Comparison of ENCODE assay signal across 15 mouse cellular contexts in genomic region chr17:29455411-29456120, GRCm38 (mm10). TPM values are rescaled to one million over a fixed set of nuclear protein-coding genes. Genes with fewer than 3 reads are reported as not detected.
DNase-seq lines count a peak whose midpoint lies in the region; ATAC-seq and TF ChIP-seq lines count a peak whose summit lies in the region.
"Had no signal": no experiment of that assay in that cellular context is flagged by ENCODE, and none has a peak within 500 bp of the region (broad histone marks: within the 10 kb centered on the region; RNA-seq: fewer than 3 reads in every experiment).

No protein-coding gene starts in this region.

- DNase-seq in hindbrain, embryonic 10.5 days (ENCODE audit: low spot score), result no peak
- DNase-seq in hindbrain, embryonic 11.5 days (ENCODE audit: low spot score), result no peak
- DNase-seq in NIH3T3 (ENCODE audit: low read depth), result peak; percentile 60
- no peak for DNase-seq in right cerebral cortex, postnatal 25 days
- no peak for DNase-seq in thymus, adult 2 months
- DNase-seq: retina, postnatal 1 day had no signal

- WGBS in hindbrain, embryonic 10.5 days, result 84% methylated on average over 9 of the region's 9 CpGs
- 89% methylated on average over 9 of the region's 9 CpGs for WGBS in hindbrain, embryonic 11.5 days
- 52% methylated on average over 9 of the region's 9 CpGs for WGBS in heart, embryonic 13.5 days
- 92% methylated on average over 9 of the region's 9 CpGs for WGBS in thymus, adult 2 months

- H3K4me1 ChIP-seq in hindbrain, embryonic 10.5 days (replicated peaks), result peaks cover 60% of the 10 kb centered on the region
- peaks cover 18% of the 10 kb centered on the region for H3K4me1 ChIP-seq in hindbrain, embryonic 11.5 days (replicated peaks; ENCODE audit: control insufficient read depth, insufficient read depth, low read length)
- peaks cover 5% of the 10 kb centered on the region for H3K4me1 ChIP-seq in ES-Bruce4 (ENCODE audit: control insufficient read depth, insufficient read depth, low read length)
- peaks cover 71% of the 10 kb centered on the region for H3K4me1 ChIP-seq in heart, embryonic 13.5 days
- H3K4me1 ChIP-seq in thymus, adult 2 months (replicated peaks; ENCODE audit: control insufficient read depth, insufficient read depth, low read length), result peaks cover 6% of the 10 kb centered on the region

- H3K4me2 ChIP-seq in hindbrain, embryonic 11.5 days (replicated peaks; ENCODE audit: low read depth, low read length), result no peak overlapping the region
- H3K4me2 ChIP-seq in heart, embryonic 13.5 days, result no peak overlapping the region
- H3K4me2 ChIP-seq: embryonic facial prominence, embryonic 12.5 days; hindbrain, embryonic 15.5 days; limb, embryonic 15.5 days; midbrain, embryonic 11.5 days had no signal

- no peaks in the 10 kb centered on the region for H3K27me3 ChIP-seq in hindbrain, embryonic 10.5 days (ENCODE audit: insufficient read depth, poor library complexity, severe bottlenecking)
- no peaks in the 10 kb centered on the region for H3K27me3 ChIP-seq in hindbrain, embryonic 11.5 days (ENCODE audit: control insufficient read depth, insufficient read depth, low read length)
- no peaks in the 10 kb centered on the region for H3K27me3 ChIP-seq in ES-Bruce4 (ENCODE audit: control insufficient read depth, insufficient read depth, low read length, poor library complexity, severe bottlenecking)
- no peaks in the 10 kb centered on the region for H3K27me3 ChIP-seq in heart, embryonic 13.5 days (replicated peaks)
- no peaks in the 10 kb centered on the region for H3K27me3 ChIP-seq in thymus, adult 2 months (ENCODE audit: control insufficient read depth, insufficient read depth, low read length)
- H3K27me3 ChIP-seq: embryonic facial prominence, embryonic 12.5 days; hindbrain, embryonic 15.5 days; limb, embryonic 15.5 days had no signal

- TF ChIP-seq CTCF in ES-Bruce4 (IDR thresholded peaks at IDR 0.05; ENCODE audit: low read depth, low read length), result no peak
- TF ChIP-seq CTCF in thymus, adult 2 months (IDR thresholded peaks at IDR 0.05; ENCODE audit: borderline replicate concordance, control insufficient read depth, extremely low read depth, insufficient read depth, low read length, poor library complexity), result no peak

- peaks cover 10% of the 10 kb centered on the region for H3K9me3 ChIP-seq in hindbrain, embryonic 10.5 days
- H3K9me3 ChIP-seq in hindbrain, embryonic 11.5 days (ENCODE audit: control insufficient read depth, low read length), result no peaks in the 10 kb centered on the region; the same call in 1 of the 2 replicates
- H3K9me3 ChIP-seq in ES-Bruce4 (replicated peaks; ENCODE audit: control insufficient read depth, insufficient read depth, low read length, poor library complexity, severe bottlenecking), result no peaks in the 10 kb centered on the region
- H3K9me3 ChIP-seq in heart, embryonic 13.5 days, result no peaks in the 10 kb centered on the region
- H3K9me3 ChIP-seq: hindbrain, embryonic 15.5 days; limb, embryonic 15.5 days had no signal

- no peak overlapping the region for H3K9ac ChIP-seq in hindbrain, embryonic 11.5 days (ENCODE audit: low read depth, low read length)
- peak overlapping the region; percentile 3; the same call in 1 of the 2 replicates for H3K9ac ChIP-seq in ES-Bruce4 (ENCODE audit: low read depth, poor library complexity, severe bottlenecking)
- H3K9ac ChIP-seq in heart, embryonic 13.5 days, result peak overlapping the region; percentile 28; the same call in 1 of the 2 replicates
- H3K9ac ChIP-seq: embryonic facial prominence, embryonic 12.5 days; hindbrain, embryonic 15.5 days; limb, embryonic 15.5 days had no signal

- no peak for TF ChIP-seq EP300 in ES-Bruce4 (IDR thresholded peaks at IDR 0.05; ENCODE audit: insufficient read depth, low read depth, low read length)

- no peak for TF ChIP-seq POLR2A in ES-Bruce4 (IDR thresholded peaks at IDR 0.05; ENCODE audit: insufficient read depth, low read length)
- no peak for TF ChIP-seq POLR2A in thymus, adult 2 months (IDR thresholded peaks at IDR 0.05; ENCODE audit: control insufficient read depth, extremely low read depth, insufficient read depth, low read length, poor library complexity)

- H3K36me3 ChIP-seq in hindbrain, embryonic 10.5 days, result no peaks in the 10 kb centered on the region
- H3K36me3 ChIP-seq in hindbrain, embryonic 11.5 days (ENCODE audit: control insufficient read depth, insufficient read depth, low read length), result no peaks in the 10 kb centered on the region
- H3K36me3 ChIP-seq in ES-Bruce4 (ENCODE audit: control insufficient read depth, insufficient read depth, low read length, poor library complexity, severe bottlenecking), result no peaks in the 10 kb centered on the region
- H3K36me3 ChIP-seq in heart, embryonic 13.5 days, result no peaks in the 10 kb centered on the region
- no peaks in the 10 kb centered on the region for H3K36me3 ChIP-seq in thymus, adult 2 months (ENCODE audit: control insufficient read depth, insufficient read depth, low read length)
- H3K36me3 ChIP-seq: embryonic facial prominence, embryonic 12.5 days; hindbrain, embryonic 15.5 days; limb, embryonic 15.5 days had no signal

- H3K27ac ChIP-seq in hindbrain, embryonic 10.5 days, result 0 out of 2 replicates have a peak overlapping the region, but pooled peaks have one; percentile 4
- H3K27ac ChIP-seq in hindbrain, embryonic 11.5 days (ENCODE audit: low read depth, low read length), result no peak overlapping the region
- H3K27ac ChIP-seq in ES-Bruce4 (ENCODE audit: insufficient read depth, low read length), result peak overlapping the region; percentile 34; the same call in 1 of the 2 replicates
- peak overlapping the region; percentile 97 for H3K27ac ChIP-seq in heart, embryonic 13.5 days (replicated peaks)
- H3K27ac ChIP-seq in thymus, adult 2 months (ENCODE audit: control insufficient read depth, insufficient read depth, low read length), result no peak overlapping the region
- H3K27ac ChIP-seq: embryonic facial prominence, embryonic 12.5 days; hindbrain, embryonic 15.5 days; kidney, postnatal 0 days; limb, embryonic 15.5 days had no signal

- ATAC-seq in hindbrain, embryonic 11.5 days (ENCODE audit: low FRiP score), result no peak
- no peak for ATAC-seq in heart, embryonic 13.5 days (ENCODE audit: extremely low read depth, insufficient number of reproducible peaks, low FRiP score, low TSS enrichment)
- ATAC-seq: activated CD4-positive, CD25-positive, alpha-beta regulatory T cell, adult 4 months; forebrain, embryonic 16.5 days had no signal

- H3K4me3 ChIP-seq in hindbrain, embryonic 10.5 days, result no peak overlapping the region
- no peak overlapping the region for H3K4me3 ChIP-seq in hindbrain, embryonic 11.5 days (ENCODE audit: low read depth, low read length)
- peak overlapping the region; percentile 15; the same call in 1 of the 2 replicates for H3K4me3 ChIP-seq in ES-Bruce4 (ENCODE audit: low read depth, low read length)
- H3K4me3 ChIP-seq in heart, embryonic 13.5 days, result no peak overlapping the region
- H3K4me3 ChIP-seq in thymus, adult 2 months (ENCODE audit: control insufficient read depth, insufficient read depth, low read length), result no peak overlapping the region
- H3K4me3 ChIP-seq: embryonic facial prominence, embryonic 12.5 days; hindbrain, embryonic 15.5 days; limb, embryonic 15.5 days had no signal

RNA-seq across cellular contexts. Expression of gene Pim1, which starts 35.0 kb away (rescaled TPM):
- 25.0 and 30.5 TPM in 2 replicates for polyA plus RNA-seq in hindbrain, embryonic 10.5 days (2016; fragmentation: Nextera tagmentation; extraction: Ambion mirVana)
- 16.8 and 18.1 TPM in 2 replicates for polyA plus RNA-seq in hindbrain, embryonic 11.5 days (2014; fragmentation: Nextera tagmentation; extraction: Ambion mirVana)
- 348 and 350 TPM in 2 replicates for polyA plus RNA-seq in ES-Bruce4 (2011; ENCODE audit: insufficient read depth, insufficient read length, low read depth, missing spikeins)
- polyA plus RNA-seq in heart, embryonic 13.5 days (2015; fragmentation: Nextera tagmentation; extraction: Ambion mirVana), result 19.3 and 20.0 TPM in 2 replicates
- polyA plus RNA-seq in thymus, adult 2 months (2012; rRNA removed), result 92.7 and 128 TPM in 2 replicates

Comparison
In these comparisons a context has a peak if more than half of its experiments do, and no peak if none do; other contexts are left out.
1. H3K27ac ChIP-seq: peak in hindbrain, embryonic 10.5 days (single experiment), ES-Bruce4 (single experiment) and heart, embryonic 13.5 days (single experiment); none in hindbrain, embryonic 11.5 days (single experiment) and thymus, adult 2 months (single experiment).